Mouse (Mus musculus) c-Kit-positive CD71-positive TER-119-positive erythroid progenitor cells, embryonic 14.5 days (primary cell): ENCODE measurements around the gene Hsp90b1.
"Not testable (repeated sequence)": the region's sequence is repeated elsewhere in the genome, so short reads cannot be mapped to it uniquely, and the experiment has no call there.

Source experiments
- DNase-seq: peaks from one replicate; pipeline ENCODE4 v3.0.0-alpha.2; 2013; ENCODE audit warnings: low spot score

Hsp90b1 gene

GRCm38 (mm10) chr10:86705318-86705921, at the start of gene Hsp90b1, which contains the start of gene Ttc41:
Gene Hsp90b1, minus strand, starts transcription at chr10:86705509.
Gene Ttc41, plus strand, starts transcription at chr10:86705811.
- DNase-seq, result peak; percentile 97

- DNase-seq, result no peak
These were observed 39.0 kb upstream of the Hsp90b1 start for GRCm38 (mm10) chr10:86744306-86744705.

GRCm38 (mm10) chr10:86742918-86743317, 37.6 kb upstream of the Hsp90b1 start:
- no peak for DNase-seq

GRCm38 (mm10) chr10:86735036-86735435, 29.7 kb upstream of the Hsp90b1 start:
- no peak for DNase-seq

- no peak for DNase-seq
These were observed 26.2 kb upstream of the Hsp90b1 start for GRCm38 (mm10) chr10:86731500-86731863.

- peak; percentile 72 for DNase-seq
These were observed 25.7 kb upstream of the Hsp90b1 start for GRCm38 (mm10) chr10:86730823-86731499.

- DNase-seq, result no peak
These were observed 22.9 kb upstream of the Hsp90b1 start for GRCm38 (mm10) chr10:86728176-86728575.

GRCm38 (mm10) chr10:86727548-86727980, 22.3 kb upstream of the Hsp90b1 start:
- DNase-seq, result no peak

- no peak for DNase-seq
These were observed 6.8 kb upstream of the Hsp90b1 start for GRCm38 (mm10) chr10:86712156-86712555.

- no peak for DNase-seq
These were observed 1.8 kb upstream of the Hsp90b1 start for GRCm38 (mm10) chr10:86707134-86707533.

- DNase-seq, result peak; percentile 87
These were observed 828 bp upstream of the Hsp90b1 start for GRCm38 (mm10) chr10:86705922-86706752.

GRCm38 (mm10) chr10:86704589-86705191, 619 bp downstream of the Hsp90b1 start:
- peak; percentile 15 for DNase-seq

GRCm38 (mm10) chr10:86704141-86704540, 1.2 kb downstream of the Hsp90b1 start:
- DNase-seq, result no peak

- DNase-seq, result no peak
These were observed 1.9 kb downstream of the Hsp90b1 start for GRCm38 (mm10) chr10:86703375-86703774.

GRCm38 (mm10) chr10:86702312-86702920, 2.9 kb downstream of the Hsp90b1 start:
- DNase-seq, result no peak

- no peak for DNase-seq
These were observed 4.3 kb downstream of the Hsp90b1 start for GRCm38 (mm10) chr10:86700973-86701372.

- no peak for DNase-seq
These were observed 5.1 kb downstream of the Hsp90b1 start for GRCm38 (mm10) chr10:86700251-86700650.

GRCm38 (mm10) chr10:86686017-86686360, 19.3 kb downstream of the Hsp90b1 start:
- DNase-seq, result not testable (repeated sequence)

GRCm38 (mm10) chr10:86685179-86686016, 19.9 kb downstream of the Hsp90b1 start:
- DNase-seq, result peak; percentile 76

- DNase-seq, result not testable (repeated sequence)
These were observed 20.5 kb downstream of the Hsp90b1 start for GRCm38 (mm10) chr10:86684797-86685178.

- DNase-seq, result not testable (repeated sequence)
These were observed 34.8 kb downstream of the Hsp90b1 start for GRCm38 (mm10) chr10:86670550-86670949.
